Mouse (Mus musculus) lung, adult 2 months (tissue): ENCODE results near the gene Cenpt. TPM values are rescaled to one million over a fixed set of nuclear protein-coding genes. Genes with fewer than 3 reads are reported as not detected.

Source experiments
- DNase-seq: peaks from one replicate; pipeline ENCODE4 v3.0.0; 2022
- H3K4me1 ChIP-seq: fragments of 200-500 bp; 2 replicates; pipeline ENCODE4 v1.6.1; 2011; ENCODE audit warnings: low read length; ENCODE audit not compliant: control insufficient read depth, insufficient read depth
- H3K4me3 ChIP-seq: fragments of 200-500 bp; replicated peaks from 2 replicates; pipeline ENCODE3; 2011; ENCODE audit warnings: low read depth, mild to moderate bottlenecking, control low read depth, low read length; ENCODE audit errors: extremely low read depth
- CTCF ChIP-seq: fragments of 200-500 bp; IDR thresholded peaks from 2 replicates; pipeline ENCODE4 v1.5.1; 2011; ENCODE audit warnings: mild to moderate bottlenecking, low read length, control low read depth; ENCODE audit not compliant: insufficient read depth
- POLR2A ChIP-seq: fragments of 200-500 bp; IDR thresholded peaks from 2 replicates; pipeline ENCODE4 v1.6.1; 2011; ENCODE audit warnings: low read depth, mild to moderate bottlenecking, control low read depth, low read length, borderline replicate concordance; ENCODE audit errors: extremely low read depth
- WGBS: fragments of 180-500 bp; shearing (Covaris S2); methylation state at CpG from one replicate; pipeline ENCODE4 v1.1.7; 2018; 5-methylcytosine and 5-hydroxymethylcytosine counted together
- polyA plus RNA-seq: library from polyadenylated mRNA; depleted of rRNA; stranded (reverse); fragments of >200 nt; gene quantifications from 2 replicates; pipeline ENCODE4 v1.2.3, GENCODE M21; 2012

The Cenpt gene
- polyA plus RNA-seq, 1 experiment = 17.4 TPM

DNA sequence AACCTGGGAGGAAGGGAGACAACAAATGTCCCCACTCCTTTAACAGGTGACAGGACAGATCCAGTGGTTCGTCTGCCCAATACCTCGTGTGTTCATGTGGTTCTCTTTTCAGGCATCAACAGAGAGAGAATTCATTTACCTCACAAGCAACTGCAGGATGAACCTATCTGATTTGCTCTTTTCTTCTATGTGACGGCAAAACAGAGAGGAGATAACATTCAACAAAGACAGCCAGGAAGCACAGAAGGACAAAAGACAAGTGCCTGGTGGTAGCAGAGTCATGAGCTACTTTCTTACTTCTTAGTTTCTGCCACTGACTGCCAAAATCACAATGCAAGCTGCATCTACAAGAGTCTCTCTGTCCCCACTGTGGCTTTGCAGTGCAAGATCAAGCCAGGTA is 41.5 kb downstream of the Cenpt start:
- peaks cover 25% of the 10 kb centered on the region for H3K4me1 ChIP-seq
- WGBS = 51% methylated on average over 3 of the region's 3 CpGs
- no peak overlapping the region for H3K4me3 ChIP-seq
- DNase-seq = no peak
- TF ChIP-seq POLR2A (no peak), CTCF (no peak)

- no peak for TF ChIP-seq CTCF
- H3K4me3 ChIP-seq = no peak overlapping the region
- 69% methylated on average over 10 of the region's 10 CpGs for WGBS
- H3K4me1 ChIP-seq = peaks cover 25% of the 10 kb centered on the region
- no peak for DNase-seq
Observed at GRCm38 (mm10) chr8:105811061-105811460, 42.0 kb downstream of the Cenpt start.

GRCm38 (mm10) chr8:105810245-105810786 is 42.8 kb downstream of the Cenpt start:
- TF ChIP-seq CTCF = no peak
- TF ChIP-seq POLR2A = no peak
- no peak for DNase-seq
- 63% methylated on average over 6 of the region's 6 CpGs for WGBS
- H3K4me3 ChIP-seq = no peak overlapping the region
- peaks cover 25% of the 10 kb centered on the region for H3K4me1 ChIP-seq

DNA sequence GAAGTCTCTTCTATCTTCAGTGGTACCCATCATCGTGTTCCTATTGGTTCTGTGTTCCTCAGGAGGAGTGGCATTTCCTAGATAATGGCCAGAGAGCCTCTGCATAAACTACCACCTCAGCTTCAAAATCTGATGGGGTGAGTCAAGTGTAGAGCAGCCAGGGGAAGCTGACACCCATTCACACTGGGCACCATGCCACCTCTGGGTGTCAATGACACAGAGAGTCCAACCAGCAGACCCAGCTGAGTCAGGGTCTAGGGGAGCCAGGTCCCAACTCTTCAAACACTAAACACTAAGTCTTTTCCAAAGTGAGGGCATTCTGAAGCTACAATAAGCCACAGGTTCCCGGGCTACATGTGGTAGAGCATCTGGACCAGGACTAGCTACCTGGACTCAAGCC is 44.6 kb downstream of the Cenpt start:
- Histone ChIP-seq H3K4me1 (peaks cover 25% of the 10 kb centered on the region), H3K4me3 (no peak overlapping the region)
- 55% methylated on average over 2 of the region's 2 CpGs for WGBS
- TF ChIP-seq POLR2A = no peak
- TF ChIP-seq CTCF = no peak
- no peak for DNase-seq

- H3K4me1 ChIP-seq = peaks cover 27% of the 10 kb centered on the region
- H3K4me3 ChIP-seq = no peak overlapping the region
- TF ChIP-seq POLR2A (no peak), CTCF (no peak)
- no peak for DNase-seq
- WGBS = 36% methylated on average over 5 of the region's 5 CpGs
Observed at GRCm38 (mm10) chr8:105807766-105808165, 45.3 kb downstream of the Cenpt start.

DNA sequence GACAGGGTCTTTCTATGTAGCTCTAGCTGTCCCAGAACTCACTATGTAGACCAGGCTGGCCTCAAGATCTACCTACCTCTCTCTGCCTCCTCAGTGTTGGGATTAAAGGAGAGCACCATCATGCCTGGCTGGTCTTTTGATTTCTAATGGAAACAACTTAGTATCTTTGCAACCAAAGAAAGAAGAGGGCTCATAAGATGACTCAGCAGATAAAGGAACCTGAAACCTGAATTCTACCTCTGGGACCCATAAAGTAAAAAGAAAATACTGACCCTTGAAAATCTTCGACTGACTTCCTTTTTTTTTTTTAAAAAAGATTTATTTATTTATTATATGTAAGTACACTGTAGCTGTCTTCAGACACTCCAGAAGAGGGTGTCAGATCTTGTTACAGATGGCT is 47.1 kb downstream of the Cenpt start:
- Histone ChIP-seq H3K4me3 (no peak overlapping the region), H3K4me1 (peaks cover 15% of the 10 kb centered on the region)
- 30% methylated on average over 1 of the region's 1 CpGs for WGBS
- no peak for DNase-seq
- no peak for TF ChIP-seq POLR2A
- no peak for TF ChIP-seq CTCF

- H3K4me1 ChIP-seq = peaks cover 13% of the 10 kb centered on the region
- no peak for DNase-seq
- TF ChIP-seq POLR2A = no peak
- no peak for TF ChIP-seq CTCF
- no peak overlapping the region for H3K4me3 ChIP-seq
- WGBS = 62% methylated on average over 3 of the region's 3 CpGs
Observed at GRCm38 (mm10) chr8:105805346-105805745, 47.7 kb downstream of the Cenpt start.

DNA sequence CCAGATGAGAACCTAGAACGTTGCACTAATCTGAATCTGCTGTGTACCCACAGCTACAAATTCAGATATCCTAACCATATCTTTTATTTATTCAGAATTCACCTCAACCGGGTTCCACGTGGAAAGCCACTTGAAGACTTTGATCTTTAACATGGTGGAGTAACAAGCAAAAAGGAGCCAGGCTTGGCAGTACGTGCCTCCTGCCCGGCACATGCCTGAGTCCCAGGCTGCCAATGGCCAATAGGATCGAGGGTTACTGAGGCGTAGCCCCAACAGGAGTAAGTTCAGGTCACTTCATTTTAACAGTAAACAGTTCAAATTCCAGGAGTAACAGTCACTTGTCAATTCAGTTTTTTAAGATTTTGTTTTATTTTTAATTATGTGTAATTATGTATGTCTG is 48.3 kb downstream of the Cenpt start:
- H3K4me1 ChIP-seq = peaks cover 10% of the 10 kb centered on the region
- 69% methylated on average over 7 of the region's 7 CpGs for WGBS
- DNase-seq = no peak
- no peak overlapping the region for H3K4me3 ChIP-seq
- TF ChIP-seq CTCF = no peak
- no peak for TF ChIP-seq POLR2A

DNA sequence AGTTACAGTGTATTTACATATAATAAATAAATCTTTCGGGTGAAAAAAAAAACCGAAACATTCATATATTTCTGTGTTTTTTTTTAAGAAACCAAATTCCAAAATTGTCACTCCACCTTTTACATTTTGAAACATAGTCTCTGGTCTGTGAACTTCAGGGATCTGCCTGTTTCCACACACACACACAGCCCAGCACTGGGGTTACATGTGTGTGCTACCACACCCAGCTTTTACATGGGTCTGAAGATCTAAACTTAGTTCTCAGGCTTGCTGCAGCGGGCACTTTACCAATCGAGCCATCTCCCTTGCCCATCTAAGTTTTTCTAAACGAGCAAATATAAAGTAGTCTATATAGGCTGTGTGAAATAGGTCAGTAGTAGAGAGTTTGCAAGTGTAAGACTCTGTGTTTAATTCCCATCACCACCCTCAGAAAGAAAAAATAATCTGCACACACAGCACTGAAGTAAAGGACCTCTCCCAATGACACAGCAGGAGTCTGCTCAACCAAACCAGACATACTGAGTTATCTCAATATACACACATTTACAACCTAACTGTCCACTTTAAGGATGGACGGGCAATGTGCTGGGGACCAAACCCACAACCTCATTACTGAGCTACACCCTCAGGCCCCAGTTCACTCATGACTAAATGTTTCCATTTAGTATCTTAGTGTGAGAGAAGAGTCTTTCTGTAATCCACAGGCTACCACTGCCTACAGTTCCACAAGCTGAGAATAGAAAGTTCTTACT is 51.7 kb downstream of the Cenpt start:
- WGBS = 86% methylated on average over 6 of the region's 6 CpGs
- H3K4me1 ChIP-seq = peaks cover 15% of the 10 kb centered on the region
- H3K4me3 ChIP-seq = no peak overlapping the region
- TF ChIP-seq CTCF (no peak), POLR2A (no peak)
- DNase-seq = no peak
